Mouse (Mus musculus) neural tube, embryonic 11.5 days (tissue): ENCODE results near the gene Ces1f. TPM values are rescaled to one million over a fixed set of nuclear protein-coding genes. Genes with fewer than 3 reads are reported as not detected.

Source experiments
- ATAC-seq: fragments of 200-750 bp; cut with Nextera tagmentation; 2 replicates; pipeline ENCODE4 v1.8.0; 2017; ENCODE audit warnings: moderate number of reproducible peaks, mild to moderate bottlenecking, moderate TSS enrichment, moderate library complexity; ENCODE audit not compliant: insufficient read depth, low FRiP score, low TSS enrichment
- DNase-seq: peaks from one replicate; pipeline ENCODE4 v3.0.0-alpha.2; 2015; ENCODE audit warnings: low spot score
- H3K27ac ChIP-seq: fragments of 300-500 bp; sonication (generic); 2 replicates; pipeline ENCODE4 v1.5.1; 2014; ENCODE audit warnings: low read depth, mild to moderate bottlenecking, low read length
- H3K27me3 ChIP-seq: fragments of 300-500 bp; sonication (generic); 2 replicates; pipeline ENCODE4 v1.6.1; 2014; ENCODE audit warnings: mild to moderate bottlenecking, low read length, mixed read lengths; ENCODE audit not compliant: control insufficient read depth, insufficient read depth
- H3K36me3 ChIP-seq: fragments of 300-500 bp; sonication (generic); 2 replicates; pipeline ENCODE4 v1.6.1; 2014; ENCODE audit warnings: mild to moderate bottlenecking, low read length, moderate library complexity, mixed read lengths; ENCODE audit not compliant: control insufficient read depth, insufficient read depth
- H3K4me1 ChIP-seq: fragments of 300-500 bp; sonication (generic); 2 replicates; pipeline ENCODE4 v1.6.1; 2014; ENCODE audit warnings: low read length, mixed read lengths; ENCODE audit not compliant: control insufficient read depth, insufficient read depth
- H3K4me2 ChIP-seq: fragments of 300-500 bp; sonication (generic); 2 replicates; pipeline ENCODE4 v1.6.1; 2014; ENCODE audit warnings: low read depth, mild to moderate bottlenecking, moderate library complexity
- H3K4me3 ChIP-seq: fragments of 300-500 bp; sonication (generic); 2 replicates; pipeline ENCODE4 v1.5.1; 2014; ENCODE audit warnings: low read depth, low read length
- H3K9ac ChIP-seq: fragments of 300-500 bp; sonication (generic); 2 replicates; pipeline ENCODE4 v1.6.1; 2014; ENCODE audit warnings: mild to moderate bottlenecking, low read length
- H3K9me3 ChIP-seq: fragments of 300-500 bp; sonication (generic); 2 replicates; pipeline ENCODE4 v1.6.1; 2016; ENCODE audit warnings: low read length; ENCODE audit not compliant: control insufficient read depth
- WGBS: fragments of 180-500 bp; shearing (Covaris S2); extraction: QIAGEN DNeasy Blood & Tissue Kit; methylation state at CpG from one replicate; pipeline ENCODE4 v1.1.7; 2014; 5-methylcytosine and 5-hydroxymethylcytosine counted together
- polyA plus RNA-seq: library from polyadenylated mRNA; unstranded; fragments of >200 nt; fragmentation: Nextera tagmentation; extraction: Ambion mirVana; gene quantifications from 2 replicates; pipeline ENCODE4 v1.2.1, GENCODE M21; 2014

The Ces1f gene
- polyA plus RNA-seq: not detected in 2 replicates

GRCm38 (mm10) chr8:93279556-93279955, at the start of gene Ces1f:
TSS of gene Ces1f (minus strand) at chr8:93279747.
- no peaks in the 10 kb centered on the region for H3K4me1 ChIP-seq
- H3K36me3 ChIP-seq: no peaks in the 10 kb centered on the region
- no peak for DNase-seq
- H3K9ac ChIP-seq: no peak within 1 kb of the TSS
- H3K4me3 ChIP-seq: no peak within 1 kb of the TSS
- no peak within 1 kb of the TSS for H3K4me2 ChIP-seq
- no peaks in the 10 kb centered on the region for H3K27me3 ChIP-seq
- H3K27ac ChIP-seq: no peak within 1 kb of the TSS
- no peak for ATAC-seq
- 100% methylated on average over 1 of the region's 1 CpGs for WGBS
- no peaks in the 10 kb centered on the region for H3K9me3 ChIP-seq

GRCm38 (mm10) chr8:93325123-93325522, 45.6 kb upstream of the Ces1f start:
- Histone ChIP-seq H3K36me3 (no peaks in the 10 kb centered on the region), H3K9ac (no peak overlapping the region), H3K9me3 (no peaks in the 10 kb centered on the region), H3K4me1 (no peaks in the 10 kb centered on the region), H3K27ac (no peak overlapping the region), H3K27me3 (no peaks in the 10 kb centered on the region), H3K4me3 (no peak overlapping the region), H3K4me2 (no peak overlapping the region)
- DNase-seq (no peak), ATAC-seq (no peak)
- 82% methylated on average over 2 of the region's 2 CpGs for WGBS

- H3K4me1 ChIP-seq: no peaks in the 10 kb centered on the region
- no peak overlapping the region for H3K4me3 ChIP-seq
- no peaks in the 10 kb centered on the region for H3K36me3 ChIP-seq
- H3K4me2 ChIP-seq: no peak overlapping the region
- H3K9me3 ChIP-seq: no peaks in the 10 kb centered on the region
- H3K27me3 ChIP-seq: no peaks in the 10 kb centered on the region
- H3K27ac ChIP-seq: no peak overlapping the region
- DNase-seq (no peak), ATAC-seq (no peak)
- 90% methylated on average over 2 of the region's 2 CpGs for WGBS
- H3K9ac ChIP-seq: no peak overlapping the region
Observed at GRCm38 (mm10) chr8:93317031-93317430, 37.5 kb upstream of the Ces1f start.

DNA sequence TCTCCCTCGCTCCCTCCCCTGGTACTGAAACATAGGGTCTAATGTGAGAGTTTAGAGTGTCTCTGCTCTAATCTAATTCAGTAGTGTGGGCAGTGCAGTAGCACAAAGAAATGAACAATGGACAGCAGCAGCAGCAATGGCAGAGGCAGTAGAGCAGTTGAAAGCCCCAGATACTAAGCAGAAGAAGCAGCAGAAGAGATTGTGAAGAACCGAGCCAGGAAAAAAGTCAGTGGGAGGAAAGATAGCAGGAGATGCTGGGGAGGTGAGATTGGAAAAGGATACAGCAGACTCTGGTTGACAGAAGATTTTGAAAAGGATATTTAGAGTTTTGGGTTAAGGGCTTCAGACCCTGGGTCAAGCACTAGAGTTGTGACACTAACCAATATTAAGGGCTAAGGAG, 36.0 kb upstream of the Ces1f start:
- no peak for ATAC-seq
- H3K4me2 ChIP-seq: no peak overlapping the region
- 83% methylated on average over 2 of the region's 2 CpGs for WGBS

DNA sequence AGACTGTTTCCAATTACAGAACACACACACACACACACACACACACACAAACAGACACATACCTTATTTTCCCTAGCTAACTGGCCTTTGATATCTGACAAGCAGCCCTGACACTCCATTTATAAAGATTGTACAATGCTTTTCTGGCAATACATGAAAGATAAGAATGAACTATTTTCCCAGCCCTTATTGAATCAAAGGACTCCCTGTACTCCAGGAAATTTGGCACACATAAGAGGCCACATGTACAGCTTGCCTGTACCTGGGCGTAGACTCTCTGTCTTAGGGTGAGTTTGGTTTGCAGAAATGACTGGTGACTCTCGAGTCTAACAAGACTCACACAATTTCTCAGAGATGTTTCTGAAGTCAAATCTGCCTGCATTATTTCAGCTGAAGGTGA, 4.3 kb upstream of the Ces1f start:
- H3K27ac ChIP-seq: no peak overlapping the region
- no peak overlapping the region for H3K4me3 ChIP-seq
- no peaks in the 10 kb centered on the region for H3K9me3 ChIP-seq
- H3K36me3 ChIP-seq: no peaks in the 10 kb centered on the region
- 90% methylated on average over 2 of the region's 2 CpGs for WGBS
- H3K4me1 ChIP-seq: no peaks in the 10 kb centered on the region
- H3K4me2 ChIP-seq: no peak overlapping the region
- DNase-seq: no peak
- no peak overlapping the region for H3K9ac ChIP-seq
- no peak for ATAC-seq
- no peaks in the 10 kb centered on the region for H3K27me3 ChIP-seq

More for the DNA sequence above, 36.0 kb upstream of the Ces1f start:
- H3K9ac ChIP-seq: no peak overlapping the region
- no peaks in the 10 kb centered on the region for H3K27me3 ChIP-seq
- no peaks in the 10 kb centered on the region for H3K9me3 ChIP-seq
- H3K4me1 ChIP-seq: no peaks in the 10 kb centered on the region
- no peak for DNase-seq
- H3K36me3 ChIP-seq: no peaks in the 10 kb centered on the region
- H3K4me3 ChIP-seq: no peak overlapping the region
- H3K27ac ChIP-seq: no peak overlapping the region

- 85% methylated on average over 3 of the region's 3 CpGs for WGBS
- Histone ChIP-seq H3K9ac (no peak overlapping the region), H3K27me3 (no peaks in the 10 kb centered on the region), H3K9me3 (no peaks in the 10 kb centered on the region), H3K4me3 (no peak overlapping the region), H3K4me2 (no peak overlapping the region), H3K36me3 (no peaks in the 10 kb centered on the region), H3K4me1 (no peaks in the 10 kb centered on the region), H3K27ac (no peak overlapping the region)
- no peak for DNase-seq
- no peak for ATAC-seq
Observed at GRCm38 (mm10) chr8:93282349-93282748, 2.8 kb upstream of the Ces1f start.

GRCm38 (mm10) chr8:93278176-93278805, 1.3 kb downstream of the Ces1f start:
- Histone ChIP-seq H3K36me3 (no peaks in the 10 kb centered on the region), H3K9ac (no peak overlapping the region), H3K4me1 (no peaks in the 10 kb centered on the region), H3K27me3 (no peaks in the 10 kb centered on the region), H3K9me3 (no peaks in the 10 kb centered on the region), H3K27ac (no peak overlapping the region), H3K4me3 (no peak overlapping the region), H3K4me2 (no peak overlapping the region)
- no peak for ATAC-seq
- no peak for DNase-seq
- 82% methylated on average over 4 of the region's 4 CpGs for WGBS

DNA sequence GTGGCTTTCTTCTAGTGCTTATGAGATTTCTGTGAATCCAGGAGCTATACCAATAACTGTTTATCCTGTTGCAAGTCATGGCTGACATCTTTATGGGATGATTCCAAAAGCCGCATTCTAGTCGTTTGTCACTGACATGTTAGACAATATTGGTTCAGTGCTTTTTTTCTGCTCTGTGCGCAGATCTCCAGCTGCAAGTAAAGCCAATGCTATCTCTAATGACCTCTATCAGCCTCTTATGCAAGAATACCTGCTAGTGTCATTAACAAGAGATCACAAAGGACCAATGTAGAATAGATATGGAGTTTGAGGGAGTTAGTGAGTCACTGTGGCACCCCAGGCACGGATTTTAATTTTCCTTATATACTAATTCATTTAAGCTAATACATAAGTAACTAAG, 4.9 kb downstream of the Ces1f start:
- no peak overlapping the region for H3K4me2 ChIP-seq
- H3K9me3 ChIP-seq: no peaks in the 10 kb centered on the region
- H3K9ac ChIP-seq: no peak overlapping the region
- ATAC-seq: no peak
- no peaks in the 10 kb centered on the region for H3K36me3 ChIP-seq
- DNase-seq: no peak
- H3K4me1 ChIP-seq: no peaks in the 10 kb centered on the region
- H3K4me3 ChIP-seq: no peak overlapping the region
- H3K27ac ChIP-seq: no peak overlapping the region
- no peaks in the 10 kb centered on the region for H3K27me3 ChIP-seq
- WGBS: 89% methylated on average over 4 of the region's 4 CpGs

GRCm38 (mm10) chr8:93273321-93273720, 6.2 kb downstream of the Ces1f start:
- ATAC-seq: no peak
- H3K4me2 ChIP-seq: no peak overlapping the region
- 94% methylated on average over 3 of the region's 3 CpGs for WGBS
- H3K27me3 ChIP-seq: no peaks in the 10 kb centered on the region
- no peak overlapping the region for H3K9ac ChIP-seq
- no peaks in the 10 kb centered on the region for H3K4me1 ChIP-seq
- no peak overlapping the region for H3K4me3 ChIP-seq
- no peaks in the 10 kb centered on the region for H3K36me3 ChIP-seq
- no peak for DNase-seq
- no peaks in the 10 kb centered on the region for H3K9me3 ChIP-seq
- no peak overlapping the region for H3K27ac ChIP-seq
